Mouse (Mus musculus): ENCODE data around the gene Ramp3. TPM values are rescaled to one million over a fixed set of nuclear protein-coding genes. Genes with fewer than 3 reads are reported as not detected.

Ramp3 gene
- 7.9 and 8.1 TPM in 2 replicates for polyA plus RNA-seq (2015; fragmentation: Nextera tagmentation; extraction: Ambion mirVana)

GRCm38 (mm10) chr11:6658271-6658670, at the start of gene Ramp3:
Gene Ramp3 (plus strand): TSS chr11:6658521.
- H3K4me2 ChIP-seq (ENCODE audit: low read length), result peak within 1 kb of the TSS; percentile 87
- peak within 1 kb of the TSS; percentile 43 for H3K4me3 ChIP-seq (replicated peaks; ENCODE audit: low read length)
- ATAC-seq, result peak; percentile 76
- H3K4me1 ChIP-seq (replicated peaks; ENCODE audit: control insufficient read depth, insufficient read depth, low read length), result peaks cover 10% of the 10 kb centered on the region
- WGBS, result under 1% methylated on average over 18 of the region's 18 CpGs
- H3K9ac ChIP-seq (replicated peaks; ENCODE audit: low read depth, low read length), result peak within 1 kb of the TSS; percentile 55
- no peaks in the 10 kb centered on the region for H3K9me3 ChIP-seq (ENCODE audit: control insufficient read depth, low read length)
- H3K27me3 ChIP-seq (replicated peaks; ENCODE audit: control insufficient read depth, insufficient read depth, low read length), result no peaks in the 10 kb centered on the region
- no peaks in the 10 kb centered on the region for H3K36me3 ChIP-seq (ENCODE audit: control insufficient read depth, insufficient read depth)
- no peak within 1 kb of the TSS for H3K27ac ChIP-seq (ENCODE audit: low read length)

- Histone ChIP-seq H3K4me3 (replicated peaks; ENCODE audit: low read length) (no peak overlapping the region), H3K9ac (replicated peaks; ENCODE audit: low read depth, low read length) (no peak overlapping the region), H3K27ac (ENCODE audit: low read length) (no peak overlapping the region), H3K9me3 (ENCODE audit: control insufficient read depth, low read length) (no peaks in the 10 kb centered on the region), H3K4me1 (replicated peaks; ENCODE audit: control insufficient read depth, insufficient read depth, low read length) (no peaks in the 10 kb centered on the region), H3K4me2 (ENCODE audit: low read length) (no peak overlapping the region), H3K36me3 (ENCODE audit: control insufficient read depth, insufficient read depth) (peaks cover 49% of the 10 kb centered on the region), H3K27me3 (replicated peaks; ENCODE audit: control insufficient read depth, insufficient read depth, low read length) (no peaks in the 10 kb centered on the region)
- WGBS, result 93% methylated on average over 12 of the region's 12 CpGs
- ATAC-seq, result no peak
Measured at GRCm38 (mm10) chr11:6615250-6616205, 42.8 kb upstream of the Ramp3 start.

- Histone ChIP-seq H3K27me3 (replicated peaks; ENCODE audit: control insufficient read depth, insufficient read depth, low read length) (no peaks in the 10 kb centered on the region), H3K9me3 (ENCODE audit: control insufficient read depth, low read length) (no peaks in the 10 kb centered on the region), H3K4me1 (replicated peaks; ENCODE audit: control insufficient read depth, insufficient read depth, low read length) (peaks cover 26% of the 10 kb centered on the region), H3K9ac (replicated peaks; ENCODE audit: low read depth, low read length) (no peak overlapping the region), H3K4me3 (replicated peaks; ENCODE audit: low read length) (no peak overlapping the region), H3K36me3 (ENCODE audit: control insufficient read depth, insufficient read depth) (peaks cover 31% of the 10 kb centered on the region), H3K27ac (ENCODE audit: low read length) (no peak overlapping the region), H3K4me2 (ENCODE audit: low read length) (no peak overlapping the region)
- WGBS, result 92% methylated on average over 10 of the region's 10 CpGs
- ATAC-seq, result no peak
Measured at GRCm38 (mm10) chr11:6623704-6624103, 34.6 kb upstream of the Ramp3 start.

- peaks cover 26% of the 10 kb centered on the region for H3K4me1 ChIP-seq (replicated peaks; ENCODE audit: control insufficient read depth, insufficient read depth, low read length)
- H3K27me3 ChIP-seq (replicated peaks; ENCODE audit: control insufficient read depth, insufficient read depth, low read length), result no peaks in the 10 kb centered on the region
- 69% methylated on average over 14 of the region's 14 CpGs for whole genome bisulfite sequencing
- ATAC-seq, result no peak
- H3K36me3 ChIP-seq (ENCODE audit: control insufficient read depth, insufficient read depth), result peaks cover 22% of the 10 kb centered on the region
- peak overlapping the region; percentile 61 for H3K4me2 ChIP-seq (ENCODE audit: low read length)
- H3K9ac ChIP-seq (replicated peaks; ENCODE audit: low read depth, low read length), result peak overlapping the region; percentile 58; the same call in 1 of the 2 replicates
- no peak overlapping the region for H3K27ac ChIP-seq (ENCODE audit: low read length)
- H3K4me3 ChIP-seq (replicated peaks; ENCODE audit: low read length), result peak overlapping the region; percentile 84
- H3K9me3 ChIP-seq (ENCODE audit: control insufficient read depth, low read length), result no peaks in the 10 kb centered on the region
Measured at GRCm38 (mm10) chr11:6624619-6625382, 33.5 kb upstream of the Ramp3 start.

GRCm38 (mm10) chr11:6625478-6626387, 32.6 kb upstream of the Ramp3 start, which contains the start of gene Tbrg4:
Gene Tbrg4 (minus strand): TSS chr11:6626067.
- Histone ChIP-seq H3K4me2 (ENCODE audit: low read length) (peak within 1 kb of the TSS; percentile 96), H3K27ac (ENCODE audit: low read length) (peak within 1 kb of the TSS; percentile 71), H3K27me3 (replicated peaks; ENCODE audit: control insufficient read depth, insufficient read depth, low read length) (no peaks in the 10 kb centered on the region), H3K9me3 (ENCODE audit: control insufficient read depth, low read length) (no peaks in the 10 kb centered on the region), H3K36me3 (ENCODE audit: control insufficient read depth, insufficient read depth) (peaks cover 15% of the 10 kb centered on the region), H3K4me1 (replicated peaks; ENCODE audit: control insufficient read depth, insufficient read depth, low read length) (peaks cover 26% of the 10 kb centered on the region), H3K4me3 (replicated peaks; ENCODE audit: low read length) (peak within 1 kb of the TSS; percentile 84), H3K9ac (replicated peaks; ENCODE audit: low read depth, low read length) (peak within 1 kb of the TSS; percentile 58)
- WGBS, result under 1% methylated on average over 66 of the region's 66 CpGs
- peak; percentile 95 for ATAC-seq

- H3K4me1 ChIP-seq (replicated peaks; ENCODE audit: control insufficient read depth, insufficient read depth, low read length), result peaks cover 26% of the 10 kb centered on the region
- 13% methylated on average over 16 of the region's 16 CpGs for WGBS
Measured at GRCm38 (mm10) chr11:6626388-6626772, 31.9 kb upstream of the Ramp3 start.

GRCm38 (mm10) chr11:6627731-6628130, 30.6 kb upstream of the Ramp3 start:
- H3K9ac ChIP-seq (replicated peaks; ENCODE audit: low read depth, low read length), result no peak overlapping the region
- no peak overlapping the region for H3K4me3 ChIP-seq (replicated peaks; ENCODE audit: low read length)
- WGBS, result 92% methylated on average over 4 of the region's 4 CpGs
- no peak for ATAC-seq
- no peaks in the 10 kb centered on the region for H3K27me3 ChIP-seq (replicated peaks; ENCODE audit: control insufficient read depth, insufficient read depth, low read length)
- no peaks in the 10 kb centered on the region for H3K9me3 ChIP-seq (ENCODE audit: control insufficient read depth, low read length)
- H3K4me2 ChIP-seq (ENCODE audit: low read length), result no peak overlapping the region
- no peak overlapping the region for H3K27ac ChIP-seq (ENCODE audit: low read length)
- H3K36me3 ChIP-seq (ENCODE audit: control insufficient read depth, insufficient read depth), result peaks cover 6% of the 10 kb centered on the region; the same call in 1 of the 2 replicates
- H3K4me1 ChIP-seq (replicated peaks; ENCODE audit: control insufficient read depth, insufficient read depth, low read length), result peaks cover 26% of the 10 kb centered on the region

More at GRCm38 (mm10) chr11:6626388-6626772, 31.9 kb upstream of the Ramp3 start:
- H3K4me3 ChIP-seq (replicated peaks; ENCODE audit: low read length), result peak overlapping the region; percentile 84
- H3K27ac ChIP-seq (ENCODE audit: low read length), result peak overlapping the region; percentile 71
- peak overlapping the region; percentile 96 for H3K4me2 ChIP-seq (ENCODE audit: low read length)
- H3K36me3 ChIP-seq (ENCODE audit: control insufficient read depth, insufficient read depth), result peaks cover 9% of the 10 kb centered on the region
- H3K9ac ChIP-seq (replicated peaks; ENCODE audit: low read depth, low read length), result peak overlapping the region; percentile 58
- peak; percentile 27 for ATAC-seq
- H3K27me3 ChIP-seq (replicated peaks; ENCODE audit: control insufficient read depth, insufficient read depth, low read length), result no peaks in the 10 kb centered on the region
- H3K9me3 ChIP-seq (ENCODE audit: control insufficient read depth, low read length), result no peaks in the 10 kb centered on the region

GRCm38 (mm10) chr11:6628568-6628967, 29.8 kb upstream of the Ramp3 start:
- Histone ChIP-seq H3K9ac (replicated peaks; ENCODE audit: low read depth, low read length) (no peak overlapping the region), H3K9me3 (ENCODE audit: control insufficient read depth, low read length) (no peaks in the 10 kb centered on the region)
- WGBS, result 22% methylated on average over 4 of the region's 4 CpGs

More at GRCm38 (mm10) chr11:6628568-6628967, 29.8 kb upstream of the Ramp3 start:
- H3K4me1 ChIP-seq (replicated peaks; ENCODE audit: control insufficient read depth, insufficient read depth, low read length), result peaks cover 24% of the 10 kb centered on the region
- H3K27me3 ChIP-seq (replicated peaks; ENCODE audit: control insufficient read depth, insufficient read depth, low read length), result no peaks in the 10 kb centered on the region
- no peak for ATAC-seq
- H3K4me2 ChIP-seq (ENCODE audit: low read length), result no peak overlapping the region
- H3K4me3 ChIP-seq (replicated peaks; ENCODE audit: low read length), result no peak overlapping the region
- no peak overlapping the region for H3K27ac ChIP-seq (ENCODE audit: low read length)
- peaks cover 3% of the 10 kb centered on the region; the same call in 1 of the 2 replicates for H3K36me3 ChIP-seq (ENCODE audit: control insufficient read depth, insufficient read depth)

All from forebrain, embryonic 16.5 days (tissue).